Mouse (Mus musculus) megakaryocyte, embryonic 14.5 days (primary cell): ENCODE data around the gene Olfr205.

ENCODE experiments used
- FLI1 ChIP-seq: IDR thresholded peaks from 2 replicates; pipeline ENCODE4 v1.6.1; 2012; ENCODE audit warnings: low read length, inconsistent platforms, mixed read lengths
- GATA1 ChIP-seq: IDR thresholded peaks from 3 replicates; pipeline ENCODE4 v1.6.1; 2012; ENCODE audit warnings: mixed read lengths, low read length, inconsistent platforms, borderline replicate concordance

DNA sequence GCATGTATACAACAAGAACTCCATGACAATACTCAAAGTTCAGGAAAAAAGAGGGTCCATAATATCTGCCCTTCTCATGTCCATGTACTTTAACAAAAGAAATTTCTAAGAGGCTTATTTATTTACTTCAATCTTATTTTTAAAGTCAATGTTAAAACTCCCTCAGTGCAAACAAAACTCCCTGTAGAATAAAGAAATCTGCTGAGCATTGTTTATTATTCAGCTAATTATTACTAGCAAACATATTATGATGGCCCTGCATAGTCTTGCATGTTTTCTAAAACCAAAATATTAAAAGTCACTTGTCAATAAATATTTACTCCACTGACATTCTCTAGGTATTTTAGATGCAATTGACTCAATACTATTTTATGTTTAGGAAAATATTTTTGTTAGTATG, at the start of gene Olfr205:
- TF ChIP-seq GATA1 (no peak), FLI1 (no peak)
